Mouse (Mus musculus): ENCODE results near the gene Gpr155. TPM values are rescaled to one million over a fixed set of nuclear protein-coding genes. Genes with fewer than 3 reads are reported as not detected.

Gpr155 gene
- polyA plus RNA-seq, 1 experiment from 2014 or later, result 3.5 TPM

DNA sequence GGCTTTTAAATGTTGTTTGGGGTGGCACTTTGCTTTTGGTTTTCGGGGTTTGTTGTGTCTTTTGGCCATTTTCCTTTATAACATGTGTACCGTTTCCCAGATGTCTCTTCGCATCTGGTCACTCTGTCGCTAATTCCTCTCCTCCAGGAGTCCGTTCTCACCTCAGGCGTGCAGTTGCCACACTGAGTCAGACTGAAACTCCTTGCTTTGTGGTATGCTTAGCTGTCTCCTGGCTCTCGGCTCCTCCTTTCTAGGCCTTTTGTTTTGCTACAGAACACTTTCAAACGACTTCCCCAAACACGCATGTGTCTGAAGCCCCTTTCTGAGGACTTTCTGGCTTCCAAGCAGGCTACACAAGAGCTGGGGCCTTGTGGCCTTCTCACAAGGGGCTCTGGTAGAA lies 18.1 kb upstream of the Gpr155 start:
- no peak overlapping the region for H3K4me3 ChIP-seq
- H3K27me3 ChIP-seq (ENCODE audit: insufficient read depth, poor library complexity, severe bottlenecking), result no peaks in the 10 kb centered on the region
- H3K36me3 ChIP-seq, result no peaks in the 10 kb centered on the region
- WGBS, result 80% methylated on average over 9 of the region's 9 CpGs
- no peak overlapping the region for H3K27ac ChIP-seq
- DNase-seq (ENCODE audit: low spot score), result no peak
- H3K4me1 ChIP-seq, result no peaks in the 10 kb centered on the region
- no peaks in the 10 kb centered on the region for H3K9me3 ChIP-seq

DNA sequence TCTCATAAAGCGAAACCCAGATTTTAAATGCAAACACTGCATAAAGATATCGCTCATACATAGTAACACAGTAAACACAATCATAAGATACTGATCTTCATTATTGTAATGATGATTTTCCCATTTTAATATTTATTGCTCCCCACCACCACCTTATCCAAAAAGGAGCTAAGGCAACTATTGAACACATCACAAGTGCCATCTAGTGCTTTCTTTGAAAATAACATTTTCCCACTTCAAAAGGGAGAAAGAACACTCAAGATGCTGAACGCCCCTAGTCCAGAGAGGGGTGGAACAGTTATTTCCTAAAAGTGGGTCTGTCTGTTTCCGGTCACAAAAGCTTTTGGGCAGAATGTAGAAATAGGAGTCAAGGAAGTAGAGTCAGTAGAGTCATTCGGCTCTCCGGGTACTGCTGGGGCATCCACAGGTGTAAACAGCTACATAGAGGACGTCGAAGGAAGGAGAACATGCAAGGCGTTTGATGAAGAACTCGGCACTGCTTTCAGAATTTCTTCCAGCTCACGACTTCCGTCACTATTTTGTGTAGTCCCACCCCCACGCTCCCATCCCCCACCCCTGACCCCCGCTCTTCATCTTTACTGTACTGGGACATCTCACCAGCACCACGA lies 17.1 kb upstream of the Gpr155 start:
- Histone ChIP-seq H3K27ac (no peak overlapping the region), H3K27me3 (ENCODE audit: insufficient read depth, poor library complexity, severe bottlenecking) (no peaks in the 10 kb centered on the region), H3K4me1 (no peaks in the 10 kb centered on the region), H3K9me3 (no peaks in the 10 kb centered on the region), H3K4me3 (no peak overlapping the region), H3K36me3 (no peaks in the 10 kb centered on the region)
- 71% methylated on average over 15 of the region's 15 CpGs for WGBS
- DNase-seq (ENCODE audit: low spot score), result no peak

DNA sequence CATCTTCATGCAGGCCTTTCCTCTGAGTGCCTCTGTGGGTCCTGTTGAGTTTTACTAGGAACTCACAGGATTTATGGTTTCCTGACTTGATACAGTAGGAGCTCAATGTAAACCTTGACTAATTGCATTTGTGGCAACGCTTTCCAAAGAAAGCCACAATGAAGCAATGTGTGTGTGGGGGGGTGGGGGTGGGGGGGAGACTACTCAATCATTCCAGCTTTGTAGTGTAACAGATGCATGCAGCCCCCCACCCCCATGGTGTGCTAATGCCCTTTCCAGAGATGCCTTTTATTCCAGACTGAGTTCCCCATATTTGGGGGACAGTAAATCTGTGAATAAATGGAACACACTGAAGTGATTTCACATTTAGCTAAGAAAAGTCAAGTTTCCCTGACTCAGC lies 15.3 kb upstream of the Gpr155 start:
- Histone ChIP-seq H3K4me3 (no peak overlapping the region), H3K36me3 (no peaks in the 10 kb centered on the region), H3K27me3 (ENCODE audit: insufficient read depth, poor library complexity, severe bottlenecking) (no peaks in the 10 kb centered on the region), H3K9me3 (no peaks in the 10 kb centered on the region), H3K27ac (no peak overlapping the region), H3K4me1 (no peaks in the 10 kb centered on the region)
- DNase-seq (ENCODE audit: low spot score), result no peak
- 72% methylated on average over 1 of the region's 1 CpGs for WGBS

DNA sequence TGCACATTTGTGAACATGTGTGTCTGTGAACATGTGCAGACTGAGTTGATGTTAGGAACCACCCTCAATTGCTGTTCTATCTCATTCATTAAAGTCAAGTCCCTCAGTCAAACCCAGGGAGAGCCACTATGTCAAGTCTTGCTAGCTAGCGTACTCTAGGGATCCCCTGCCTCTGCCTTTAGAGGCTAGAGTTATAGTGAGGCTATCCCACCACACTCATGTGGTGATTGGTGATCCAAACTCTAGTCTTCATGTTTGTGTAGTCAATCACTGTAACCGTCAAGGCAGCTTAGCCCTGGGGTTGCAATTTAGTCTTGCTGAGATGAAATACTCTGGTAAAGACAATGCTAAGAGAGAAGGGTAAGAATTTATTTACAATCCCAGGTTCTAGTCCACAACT lies 11.1 kb upstream of the Gpr155 start:
- WGBS, result 89% methylated on average over 2 of the region's 2 CpGs
- Histone ChIP-seq H3K36me3 (no peaks in the 10 kb centered on the region), H3K9me3 (no peaks in the 10 kb centered on the region), H3K4me3 (no peak overlapping the region), H3K4me1 (no peaks in the 10 kb centered on the region), H3K27ac (no peak overlapping the region), H3K27me3 (ENCODE audit: insufficient read depth, poor library complexity, severe bottlenecking) (no peaks in the 10 kb centered on the region)
- DNase-seq (ENCODE audit: low spot score), result peak; percentile 54

DNA sequence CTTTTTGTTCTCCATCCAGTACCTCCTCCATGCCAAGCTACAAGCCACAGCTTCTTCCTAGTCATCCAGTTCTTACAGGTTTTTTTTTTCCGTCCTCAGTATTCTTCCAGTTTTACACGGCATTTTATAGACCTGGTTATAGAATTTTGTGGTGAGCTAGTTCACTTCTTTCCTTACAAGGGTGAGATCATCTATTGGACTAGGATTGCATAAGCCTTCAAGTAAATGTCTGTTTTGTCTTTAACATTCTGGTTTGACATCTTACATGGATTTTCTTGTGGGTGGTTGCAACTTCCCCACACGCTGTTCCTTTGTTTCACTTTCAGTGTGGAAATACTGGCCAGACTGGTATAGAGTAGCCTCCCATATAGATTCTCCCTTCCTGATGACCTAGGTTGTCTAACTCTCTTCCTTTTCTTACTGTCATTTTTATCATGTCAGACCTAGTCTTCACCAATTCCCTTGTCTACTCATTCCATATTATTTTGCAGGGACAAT lies 10.5 kb upstream of the Gpr155 start:
- Histone ChIP-seq H3K27me3 (ENCODE audit: insufficient read depth, poor library complexity, severe bottlenecking) (no peaks in the 10 kb centered on the region), H3K4me3 (no peak overlapping the region), H3K36me3 (no peaks in the 10 kb centered on the region), H3K27ac (no peak overlapping the region), H3K4me1 (no peaks in the 10 kb centered on the region), H3K9me3 (no peaks in the 10 kb centered on the region)
- DNase-seq (ENCODE audit: low spot score), result peak; percentile 22
- WGBS, result 86% methylated on average over 3 of the region's 3 CpGs

DNA sequence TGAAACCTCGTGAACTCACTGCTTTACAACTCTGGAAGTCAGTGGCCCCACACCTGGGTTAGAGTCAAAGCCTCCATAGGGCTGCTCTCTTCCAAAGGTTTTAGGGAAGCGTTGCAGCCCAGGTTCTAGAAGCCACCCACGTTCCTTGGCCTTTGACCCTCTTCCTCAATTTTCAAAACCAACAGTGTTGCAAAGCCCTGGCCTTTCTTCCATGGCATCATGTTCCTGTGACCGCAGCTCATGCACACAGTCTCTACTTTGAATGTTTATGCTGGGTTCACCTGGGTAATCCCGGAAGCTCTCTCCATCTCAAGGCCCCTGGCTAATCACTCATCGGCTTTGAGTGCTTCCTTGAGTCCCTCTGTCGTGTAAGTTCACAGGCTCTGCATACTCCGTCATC lies 9.1 kb upstream of the Gpr155 start:
- WGBS, result 70% methylated on average over 8 of the region's 8 CpGs
- Histone ChIP-seq H3K36me3 (no peaks in the 10 kb centered on the region), H3K4me3 (no peak overlapping the region), H3K27ac (no peak overlapping the region), H3K4me1 (no peaks in the 10 kb centered on the region), H3K9me3 (no peaks in the 10 kb centered on the region), H3K27me3 (ENCODE audit: insufficient read depth, poor library complexity, severe bottlenecking) (no peaks in the 10 kb centered on the region; the same call in 1 of the 2 replicates)
- peak; percentile 43 for DNase-seq (ENCODE audit: low spot score)

DNA sequence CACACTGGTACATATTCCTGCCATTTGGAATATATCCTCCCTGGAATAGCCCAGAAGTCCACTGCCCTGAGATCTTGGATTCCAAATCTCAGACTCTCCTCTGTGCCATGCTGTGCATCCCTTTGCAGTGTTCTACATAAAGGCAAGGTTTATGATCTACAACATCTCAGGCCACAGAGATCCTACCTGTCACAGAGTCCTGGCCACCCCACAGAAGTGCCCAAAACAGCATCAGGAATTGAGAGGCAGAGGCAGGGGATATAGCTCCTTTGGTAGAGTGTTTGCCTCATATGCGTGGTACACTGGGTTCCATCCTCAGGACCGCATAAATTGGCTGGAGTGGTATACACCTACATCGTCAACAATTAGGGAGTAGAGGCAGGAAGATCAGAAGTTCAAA lies 8.1 kb upstream of the Gpr155 start:
- peak; percentile 64 for DNase-seq (ENCODE audit: low spot score)
- H3K9me3 ChIP-seq, result no peaks in the 10 kb centered on the region
- no peaks in the 10 kb centered on the region; the same call in 1 of the 2 replicates for H3K27me3 ChIP-seq (ENCODE audit: insufficient read depth, poor library complexity, severe bottlenecking)
- 85% methylated on average over 3 of the region's 3 CpGs for WGBS
- no peaks in the 10 kb centered on the region for H3K4me1 ChIP-seq
- H3K36me3 ChIP-seq, result no peaks in the 10 kb centered on the region
- H3K4me3 ChIP-seq, result no peak overlapping the region
- H3K27ac ChIP-seq, result no peak overlapping the region

DNA sequence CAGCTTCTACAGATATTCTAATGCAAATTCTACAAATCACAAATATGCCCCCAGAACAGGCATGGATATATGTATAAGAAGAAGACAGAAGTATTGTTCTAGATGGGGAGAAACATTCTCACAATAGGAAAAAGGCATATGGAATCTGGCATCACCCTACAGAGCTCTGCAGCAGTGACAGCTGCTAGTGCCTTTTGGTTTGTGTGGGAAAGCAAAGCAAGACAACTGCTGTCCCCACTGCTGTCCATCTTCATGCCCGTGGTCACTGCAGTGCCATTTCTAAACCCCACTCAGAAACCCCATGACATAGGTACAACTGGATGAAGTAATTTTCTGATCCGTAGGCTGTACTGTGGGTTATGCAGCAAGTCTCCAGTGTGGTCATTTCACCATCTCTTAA lies 6.4 kb upstream of the Gpr155 start:
- DNase-seq (ENCODE audit: low spot score), result no peak
- Histone ChIP-seq H3K36me3 (no peaks in the 10 kb centered on the region), H3K9me3 (no peaks in the 10 kb centered on the region), H3K4me1 (no peaks in the 10 kb centered on the region), H3K4me3 (no peak overlapping the region), H3K27ac (no peak overlapping the region), H3K27me3 (ENCODE audit: insufficient read depth, poor library complexity, severe bottlenecking) (no peaks in the 10 kb centered on the region; the same call in 1 of the 2 replicates)
- WGBS, result 79% methylated on average over 2 of the region's 2 CpGs

DNA sequence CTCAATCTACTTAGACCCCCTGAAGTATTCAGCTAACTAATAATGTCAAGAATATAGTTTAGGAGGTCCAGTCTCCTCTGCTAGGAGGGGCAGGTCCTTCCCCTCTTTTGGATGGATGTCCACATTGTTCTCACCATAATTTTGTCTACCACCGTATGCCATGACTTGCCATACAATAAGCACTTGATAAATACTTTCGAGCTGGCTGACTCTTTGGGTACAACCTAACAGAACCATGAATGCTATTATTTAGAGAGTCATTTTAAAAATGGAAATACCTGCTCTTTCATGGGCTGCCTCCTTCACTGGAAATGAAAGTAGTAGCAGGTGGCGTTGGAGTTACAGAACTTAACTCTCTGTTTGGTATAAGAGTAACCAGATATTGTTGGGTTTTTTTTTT lies 3.6 kb upstream of the Gpr155 start:
- no peaks in the 10 kb centered on the region; the same call in 1 of the 2 replicates for H3K27me3 ChIP-seq (ENCODE audit: insufficient read depth, poor library complexity, severe bottlenecking)
- H3K4me3 ChIP-seq, result no peak overlapping the region
- no peak overlapping the region for H3K27ac ChIP-seq
- no peaks in the 10 kb centered on the region for H3K36me3 ChIP-seq
- DNase-seq (ENCODE audit: low spot score), result peak; percentile 17
- 89% methylated on average over 3 of the region's 3 CpGs for WGBS
- peaks cover 9% of the 10 kb centered on the region; the same call in 1 of the 2 replicates for H3K4me1 ChIP-seq
- no peaks in the 10 kb centered on the region for H3K9me3 ChIP-seq

DNA sequence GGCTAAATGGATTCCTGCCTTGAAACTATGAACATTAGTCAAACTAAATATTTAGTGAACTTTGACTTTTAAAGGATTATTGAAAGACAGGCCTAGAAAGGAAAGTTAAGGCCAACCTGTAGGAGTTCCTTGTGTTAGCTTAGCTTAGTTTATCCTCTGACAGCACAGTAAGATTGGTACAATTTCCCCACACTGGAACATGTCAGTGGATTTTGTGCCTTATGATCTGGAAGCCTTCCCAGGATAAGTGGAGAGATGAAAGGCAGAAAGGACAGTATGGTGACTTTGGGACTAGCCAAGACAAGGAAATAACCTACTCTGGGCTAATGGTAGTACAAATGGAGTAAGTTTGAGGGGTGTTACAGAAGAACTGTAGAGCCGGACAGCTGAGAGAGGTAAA lies 1.4 kb upstream of the Gpr155 start:
- no peaks in the 10 kb centered on the region for H3K36me3 ChIP-seq
- 93% methylated on average over 1 of the region's 1 CpGs for WGBS
- peaks cover 9% of the 10 kb centered on the region; the same call in 1 of the 2 replicates for H3K4me1 ChIP-seq
- H3K27ac ChIP-seq, result no peak overlapping the region
- no peaks in the 10 kb centered on the region for H3K9me3 ChIP-seq
- no peak overlapping the region for H3K4me3 ChIP-seq
- no peak for DNase-seq (ENCODE audit: low spot score)
- no peaks in the 10 kb centered on the region; the same call in 1 of the 2 replicates for H3K27me3 ChIP-seq (ENCODE audit: insufficient read depth, poor library complexity, severe bottlenecking)

DNA sequence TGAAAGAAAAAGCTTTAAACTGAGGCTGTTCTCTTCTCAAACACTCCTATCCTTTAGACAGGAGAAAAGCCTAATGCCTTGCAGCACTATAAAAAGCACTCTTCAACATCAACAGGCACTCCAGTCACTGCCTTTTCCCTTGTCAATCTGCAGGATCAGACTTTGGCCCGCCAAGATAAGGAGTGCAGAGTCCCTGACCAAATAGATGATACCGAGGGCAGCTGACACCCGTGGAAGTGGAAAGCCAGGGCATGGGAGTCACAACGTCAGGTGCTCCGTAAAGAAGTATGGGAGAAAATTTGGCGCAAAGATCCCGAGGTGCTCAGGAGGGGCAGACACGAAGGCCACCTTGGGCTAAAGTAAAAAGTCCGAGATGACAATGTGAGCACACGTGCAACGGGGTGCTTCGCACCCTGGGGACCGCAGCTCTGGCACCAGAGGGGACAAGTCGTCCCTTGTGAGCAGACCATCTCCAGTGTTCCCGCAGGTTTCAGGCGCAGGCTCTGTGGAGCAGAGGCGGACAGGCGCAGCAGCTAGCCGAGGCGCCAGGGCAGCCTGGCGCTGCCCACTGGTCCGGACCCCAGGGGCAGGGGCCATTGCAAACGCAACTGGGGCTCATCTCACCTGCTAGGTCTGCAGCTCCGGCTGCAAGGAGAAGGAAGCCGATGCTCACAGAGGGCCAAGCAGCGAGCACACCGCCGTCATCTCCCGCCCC lies 574 bp downstream of the Gpr155 start:
- no peaks in the 10 kb centered on the region for H3K36me3 ChIP-seq
- H3K4me3 ChIP-seq, result peak overlapping the region; percentile 79
- DNase-seq (ENCODE audit: low spot score), result peak; percentile 79
- peaks cover 10% of the 10 kb centered on the region for H3K4me1 ChIP-seq
- no peaks in the 10 kb centered on the region for H3K9me3 ChIP-seq
- 1% methylated on average over 29 of the region's 29 CpGs for WGBS
- no peaks in the 10 kb centered on the region for H3K27me3 ChIP-seq (ENCODE audit: insufficient read depth, poor library complexity, severe bottlenecking)
- peak overlapping the region; percentile 86 for H3K27ac ChIP-seq

DNA sequence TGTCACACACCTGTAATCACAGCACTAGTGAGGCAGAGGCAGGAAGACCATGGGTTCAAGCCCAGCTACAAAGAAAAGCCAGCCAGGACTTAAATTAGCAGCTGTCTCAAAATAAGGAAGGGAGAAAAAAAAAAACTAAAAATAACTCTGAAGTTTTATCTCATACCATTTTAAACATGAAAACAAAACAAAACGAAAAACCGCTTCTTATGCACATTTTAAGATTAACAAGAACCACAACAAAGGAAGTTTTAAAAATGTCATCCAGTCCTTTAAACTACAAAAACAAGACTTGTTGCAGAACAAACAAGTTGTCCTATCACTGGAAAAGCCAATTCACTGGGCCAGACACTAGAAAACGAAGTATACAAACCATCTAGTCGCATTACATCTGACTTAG lies 1.2 kb downstream of the Gpr155 start:
- H3K27me3 ChIP-seq (ENCODE audit: insufficient read depth, poor library complexity, severe bottlenecking), result no peaks in the 10 kb centered on the region
- no peaks in the 10 kb centered on the region for H3K36me3 ChIP-seq
- DNase-seq (ENCODE audit: low spot score), result no peak
- WGBS, result 73% methylated on average over 4 of the region's 4 CpGs
- no peak overlapping the region for H3K27ac ChIP-seq
- H3K4me3 ChIP-seq, result peak overlapping the region; percentile 79; the same call in 1 of the 2 replicates
- no peaks in the 10 kb centered on the region for H3K9me3 ChIP-seq
- H3K4me1 ChIP-seq, result peaks cover 14% of the 10 kb centered on the region

DNA sequence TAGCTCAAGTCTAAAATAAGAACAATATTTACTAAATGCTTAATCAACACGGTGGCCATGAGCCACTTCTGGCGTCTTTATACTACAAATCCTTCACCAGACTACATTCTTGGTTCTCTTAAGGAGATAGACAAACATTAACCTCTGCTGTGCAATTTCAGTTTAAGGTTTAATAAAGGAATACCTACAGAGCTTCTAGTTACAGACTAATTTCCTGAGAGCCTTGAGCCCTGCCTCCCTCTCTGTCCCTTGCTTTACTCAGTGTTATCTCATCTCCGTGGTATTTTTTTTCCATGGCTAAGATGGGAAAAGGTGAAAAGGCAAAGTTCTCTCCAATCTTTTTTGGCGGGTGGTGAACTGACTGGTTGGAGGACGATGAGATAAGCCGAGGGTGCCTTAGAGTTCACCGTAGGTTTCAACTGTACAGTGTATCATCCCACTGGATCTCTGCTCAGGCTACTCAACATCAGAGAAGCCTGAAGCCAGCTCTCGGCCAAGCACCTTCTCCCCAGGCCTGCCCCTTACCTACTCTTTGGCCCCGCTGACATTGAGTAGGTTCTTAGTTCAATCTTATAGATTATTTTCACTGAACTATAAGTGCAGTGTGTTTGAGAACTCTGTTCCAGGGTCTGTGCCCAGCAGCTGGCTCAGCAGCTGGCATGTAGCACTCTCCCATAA lies 5.9 kb downstream of the Gpr155 start:
- no peaks in the 10 kb centered on the region for H3K36me3 ChIP-seq
- DNase-seq (ENCODE audit: low spot score), result peak; percentile 17
- H3K4me1 ChIP-seq, result peaks cover 8% of the 10 kb centered on the region
- H3K27ac ChIP-seq, result no peak overlapping the region
- H3K9me3 ChIP-seq, result no peaks in the 10 kb centered on the region
- no peak overlapping the region for H3K4me3 ChIP-seq
- no peaks in the 10 kb centered on the region for H3K27me3 ChIP-seq (ENCODE audit: insufficient read depth, poor library complexity, severe bottlenecking)
- WGBS, result 63% methylated on average over 9 of the region's 9 CpGs

Data from heart, embryonic 10.5 days (tissue).